Mouse (Mus musculus) erythroblast, embryonic 14.5 days (primary cell): ENCODE results near the gene Olfr47.

Experiments used
- GATA1 ChIP-seq: IDR thresholded peaks from 2 replicates; pipeline ENCODE4 v1.6.1; 2012; ENCODE audit warnings: low read length, inconsistent platforms, mixed read lengths
- TAL1 ChIP-seq: IDR thresholded peaks from 3 replicates; pipeline ENCODE4 v1.6.1; 2012; ENCODE audit warnings: low read length, inconsistent platforms, mixed read lengths

- no peak for TF ChIP-seq GATA1
- TF ChIP-seq TAL1, result no peak
These were observed 40.3 kb upstream of the Olfr47 start for GRCm38 (mm10) chr6:43190986-43191385.
